Mouse (Mus musculus): ENCODE results near the gene Apoa1.

DNA sequence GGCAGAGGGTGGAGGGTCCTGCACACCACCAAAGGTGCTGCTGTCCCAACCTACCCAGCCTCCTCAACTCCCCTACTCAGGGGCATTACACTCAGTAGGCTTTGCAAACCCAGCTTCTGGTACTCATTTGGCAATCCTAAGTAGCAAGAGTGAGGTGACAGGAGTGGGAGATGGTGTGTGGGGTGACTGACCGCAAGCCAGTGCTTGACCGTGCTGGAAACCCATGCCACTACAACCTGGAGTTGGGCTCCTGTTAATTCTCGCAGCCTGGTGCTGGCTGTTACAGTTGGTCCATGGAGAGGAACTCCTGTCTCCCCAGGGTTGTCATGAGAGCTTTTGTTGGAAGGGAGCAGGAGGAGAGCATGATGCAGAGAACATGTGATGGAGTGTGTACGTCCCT, 42.4 kb downstream of the Apoa1 start:
- TF ChIP-seq POLR2A (IDR thresholded peaks at IDR 0.05; ENCODE audit: insufficient read length, low read depth): no peak
- no peak for TF ChIP-seq MYOG (IDR thresholded peaks at IDR 0.05; ENCODE audit: control insufficient read depth in 1 of 3, insufficient read depth in 1 of 3, insufficient read length in 2 of 3, low read depth in 2 of 3)
- no peak for TF ChIP-seq MYOD1 (IDR thresholded peaks at IDR 0.05; ENCODE audit: control insufficient read depth in 1 of 3, insufficient read length in 2 of 3, low read depth in 2 of 3)
- TF ChIP-seq MAX (IDR thresholded peaks at IDR 0.05; ENCODE audit: low read depth): no peak
- TF ChIP-seq SRF (IDR thresholded peaks at IDR 0.05; ENCODE audit: control insufficient read depth, insufficient read length, low read depth): no peak
- no peak for TF ChIP-seq TCF3 (IDR thresholded peaks at IDR 0.05; ENCODE audit: insufficient read length, low read depth)
- no peak for TF ChIP-seq CEBPB (IDR thresholded peaks at IDR 0.05; ENCODE audit: insufficient read depth, poor library complexity, severe bottlenecking)
- TF ChIP-seq E2F4 (IDR thresholded peaks at IDR 0.05; ENCODE audit: insufficient read depth): no peak
- no peak for TF ChIP-seq USF1 (IDR thresholded peaks at IDR 0.05; ENCODE audit: low read depth)
- no peak for TF ChIP-seq POLR2AphosphoS2 (IDR thresholded peaks at IDR 0.05; ENCODE audit: insufficient read length, low read depth)
- no peak for TF ChIP-seq TCF12 (IDR thresholded peaks at IDR 0.05; ENCODE audit: insufficient read depth, poor library complexity, severe bottlenecking)
